Mouse (Mus musculus) layer of hippocampus, postnatal 25 days (tissue): ENCODE data around the gene Ppp1r1a. TPM values are rescaled to one million over a fixed set of nuclear protein-coding genes. Genes with fewer than 3 reads are reported as not detected.

Source experiments
- DNase-seq, 2 experiments: peaks; one replicate each; pipeline ENCODE4 v3.0.0; 2022; ENCODE audit warnings: mixed read lengths in 2 of 2, low spot score in 1 of 2; ENCODE audit errors: extremely low spot score in 1 of 2
- total RNA-seq, 2 experiments: library from RNA; stranded (reverse); gene quantifications; 2 replicates each; pipeline ENCODE4 v1.2.3; 2021

Gene Ppp1r1a
- 100 to 1,000 TPM; 131 to 135 TPM for total RNA-seq

- peak; percentile 72 to 81 for DNase-seq
Observed at GRCm38 (mm10) chr15:103537822-103538213, at the start of gene Ppp1r1a. Gene Ppp1r1a, minus strand, starts transcription at chr15:103538003.

- no peak for DNase-seq
Observed at GRCm38 (mm10) chr15:103585876-103586275, 48.1 kb upstream of the Ppp1r1a start.

GRCm38 (mm10) chr15:103564981-103565380, 27.2 kb upstream of the Ppp1r1a start, which contains the start of gene Glycam1:
Gene Glycam1, minus strand, starts transcription at chr15:103565081.
- DNase-seq, result no peak

- DNase-seq, result peak in 1 of 2 experiments; percentile 70
Observed at GRCm38 (mm10) chr15:103552096-103552690, 14.4 kb upstream of the Ppp1r1a start.

- DNase-seq, result no peak
Observed at GRCm38 (mm10) chr15:103551053-103551452, 13.2 kb upstream of the Ppp1r1a start.

- DNase-seq, result no peak
Observed at GRCm38 (mm10) chr15:103549475-103549874, 11.7 kb upstream of the Ppp1r1a start.

- DNase-seq, result no peak
Observed at GRCm38 (mm10) chr15:103547983-103548382, 10.2 kb upstream of the Ppp1r1a start.

- no peak for DNase-seq
Observed at GRCm38 (mm10) chr15:103542526-103542925, 4.7 kb upstream of the Ppp1r1a start.

- peak in 1 of 2 experiments; percentile 3 for DNase-seq
Observed at GRCm38 (mm10) chr15:103540646-103541045, 2.8 kb upstream of the Ppp1r1a start.

GRCm38 (mm10) chr15:103539259-103539658, 1.5 kb upstream of the Ppp1r1a start:
- DNase-seq, result no peak

- DNase-seq, result peak in 1 of 2 experiments; percentile 50
Observed at GRCm38 (mm10) chr15:103537011-103537821, 587 bp downstream of the Ppp1r1a start.

- DNase-seq, result no peak
Observed at GRCm38 (mm10) chr15:103536456-103536855, 1.3 kb downstream of the Ppp1r1a start.

- peak in 1 of 2 experiments; percentile 8 for DNase-seq
Observed at GRCm38 (mm10) chr15:103535786-103536185, 2.0 kb downstream of the Ppp1r1a start.

- DNase-seq, result no peak
Observed at GRCm38 (mm10) chr15:103535030-103535429, 2.8 kb downstream of the Ppp1r1a start.

- DNase-seq, result no peak
Observed at GRCm38 (mm10) chr15:103534054-103534620, 3.7 kb downstream of the Ppp1r1a start.

- DNase-seq, result peak in 1 of 2 experiments; percentile 62
Observed at GRCm38 (mm10) chr15:103530372-103530771, 7.4 kb downstream of the Ppp1r1a start.

GRCm38 (mm10) chr15:103523156-103523555, 14.6 kb downstream of the Ppp1r1a start:
- no peak for DNase-seq

GRCm38 (mm10) chr15:103522458-103523099, 15.2 kb downstream of the Ppp1r1a start:
- DNase-seq, result no peak

- DNase-seq, result no peak
Observed at GRCm38 (mm10) chr15:103519386-103520378, 18.1 kb downstream of the Ppp1r1a start.
